Mouse (Mus musculus) forebrain, embryonic 14.5 days (tissue): Measurements from ENCODE around the gene Tbc1d9. TPM values are rescaled to one million over a fixed set of nuclear protein-coding genes. Genes with fewer than 3 reads are reported as not detected.
A peak's percentile ranks its signal among the peaks of the same experiment; 100 is the strongest.

Experiments
- ATAC-seq: fragments of 200-750 bp; cut with Nextera tagmentation; 2 replicates; pipeline ENCODE4 v1.8.0; 2017; ENCODE audit warnings: mild to moderate bottlenecking, moderate library complexity
- DNase-seq: peaks from one replicate; pipeline ENCODE4 v3.0.0-alpha.2; 2015; ENCODE audit warnings: low spot score
- H3K27ac ChIP-seq: fragments of 300-500 bp; sonication (generic); 2 replicates; pipeline ENCODE4 v1.5.1; 2014; ENCODE audit warnings: low read depth, mild to moderate bottlenecking, control low read depth, low read length, moderate library complexity
- H3K27me3 ChIP-seq: fragments of 300-500 bp; sonication (generic); replicated peaks from 2 replicates; pipeline ENCODE4 v1.6.1; 2014; ENCODE audit warnings: low read length, control low read depth, mixed read lengths; ENCODE audit not compliant: control insufficient read depth, insufficient read depth
- H3K36me3 ChIP-seq: fragments of 300-500 bp; sonication (generic); 2 replicates; pipeline ENCODE4 v1.6.1; 2014; ENCODE audit warnings: low read length, control low read depth; ENCODE audit not compliant: control insufficient read depth, insufficient read depth
- H3K4me1 ChIP-seq: fragments of 300-500 bp; sonication (generic); 2 replicates; pipeline ENCODE4 v1.6.1; 2014; ENCODE audit warnings: antibody characterized with exemption, low read length, control low read depth; ENCODE audit not compliant: control insufficient read depth, insufficient read depth
- H3K4me2 ChIP-seq: fragments of 300-500 bp; sonication (generic); 2 replicates; pipeline ENCODE4 v1.6.1; 2014; ENCODE audit warnings: mild to moderate bottlenecking, control low read depth, low read length
- H3K4me3 ChIP-seq: fragments of 300-500 bp; sonication (generic); 2 replicates; pipeline ENCODE4 v1.5.1; 2014; ENCODE audit warnings: low read depth, low read length, control low read depth
- H3K9ac ChIP-seq: fragments of 300-500 bp; sonication (generic); 2 replicates; pipeline ENCODE4 v1.6.1; 2014; ENCODE audit warnings: mild to moderate bottlenecking, low read length, control low read depth, moderate library complexity
- H3K9me3 ChIP-seq: fragments of 300-500 bp; sonication (generic); replicated peaks from 2 replicates; pipeline ENCODE4 v1.6.1; 2016; ENCODE audit warnings: low read length, control low read depth, mixed read lengths; ENCODE audit not compliant: control insufficient read depth
- WGBS: fragments of 180-500 bp; shearing (Covaris S2); extraction: QIAGEN DNeasy Blood & Tissue Kit; methylation state at CpG from one replicate; pipeline ENCODE4 v1.1.7; 2014; 5-methylcytosine and 5-hydroxymethylcytosine counted together
- polyA plus RNA-seq: library from polyadenylated mRNA; unstranded; fragments of >200 nt; fragmentation: Nextera tagmentation; extraction: Ambion mirVana; gene quantifications from 2 replicates; pipeline ENCODE4 v1.2.1, GENCODE M21; 2014

The Tbc1d9 gene
- polyA plus RNA-seq, result 16.6 and 18.8 TPM in 2 replicates

GRCm38 (mm10) chr8:83165235-83165930 lies at the start of gene Tbc1d9:
Gene Tbc1d9, plus strand, starts transcription at chr8:83165352.
- under 1% methylated on average over 63 of the region's 63 CpGs for WGBS
- no peaks in the 10 kb centered on the region for H3K27me3 ChIP-seq
- H3K9me3 ChIP-seq, result no peaks in the 10 kb centered on the region
- peak; percentile 81 for DNase-seq
- peak within 1 kb of the TSS; percentile 99 for H3K9ac ChIP-seq
- H3K4me3 ChIP-seq, result peak within 1 kb of the TSS; percentile 84
- peak; percentile 91 for ATAC-seq
- peak within 1 kb of the TSS; percentile 93 for H3K27ac ChIP-seq
- H3K4me1 ChIP-seq, result peaks cover 13% of the 10 kb centered on the region
- peak within 1 kb of the TSS; percentile 51 for H3K4me2 ChIP-seq
- H3K36me3 ChIP-seq, result no peaks in the 10 kb centered on the region

DNA sequence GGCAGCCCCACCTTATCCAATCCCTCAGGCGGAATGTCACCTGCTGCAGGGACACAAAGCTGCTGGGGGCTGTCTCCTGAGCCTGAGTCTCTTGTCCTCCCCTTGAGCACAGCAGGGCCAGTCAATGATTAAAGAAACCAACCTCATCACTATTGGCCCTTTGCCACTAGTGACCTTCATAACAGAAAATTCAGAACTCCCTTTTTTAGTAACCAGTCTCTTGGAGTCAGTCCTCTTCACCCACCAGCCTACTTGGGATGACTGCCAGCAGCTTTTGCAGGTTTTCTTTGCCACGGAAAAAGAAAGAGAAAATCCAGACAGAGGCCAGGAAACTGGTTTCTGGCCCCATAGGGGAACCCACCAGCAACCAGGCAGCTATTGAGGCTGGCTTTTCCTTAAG lies 30.1 kb upstream of the Tbc1d9 start:
- Histone ChIP-seq H3K4me2 (no peak overlapping the region), H3K4me1 (no peaks in the 10 kb centered on the region), H3K27ac (no peak overlapping the region), H3K36me3 (no peaks in the 10 kb centered on the region), H3K9me3 (no peaks in the 10 kb centered on the region), H3K27me3 (no peaks in the 10 kb centered on the region), H3K9ac (no peak overlapping the region), H3K4me3 (no peak overlapping the region)
- DNase-seq, result peak; percentile 4
- WGBS, result 36% methylated on average over 2 of the region's 2 CpGs
- ATAC-seq, result no peak

DNA sequence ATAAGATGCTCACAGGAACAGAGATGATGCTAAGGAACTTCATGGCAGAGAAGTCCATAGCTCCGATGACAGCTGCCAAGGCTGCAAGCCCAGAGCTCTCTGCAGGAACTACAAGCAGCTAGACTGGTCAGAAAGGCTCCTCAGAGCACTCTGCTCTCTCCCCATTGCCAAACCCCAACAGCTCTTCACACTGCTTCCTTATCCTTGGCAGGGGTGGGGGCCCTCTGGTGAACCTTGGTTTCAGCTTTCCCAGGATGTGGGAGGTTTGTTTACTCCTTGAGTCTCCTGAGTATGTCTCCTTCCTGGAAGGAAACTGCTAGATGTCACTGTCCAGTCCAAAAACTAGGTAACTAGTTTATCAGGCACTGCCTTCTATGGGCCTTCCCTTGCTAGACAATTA lies 25.1 kb upstream of the Tbc1d9 start:
- Histone ChIP-seq H3K36me3 (no peaks in the 10 kb centered on the region), H3K4me3 (no peak overlapping the region), H3K9me3 (no peaks in the 10 kb centered on the region), H3K9ac (no peak overlapping the region), H3K27me3 (no peaks in the 10 kb centered on the region), H3K4me2 (no peak overlapping the region), H3K4me1 (no peaks in the 10 kb centered on the region), H3K27ac (no peak overlapping the region)
- 82% methylated on average over 1 of the region's 1 CpGs for WGBS
- ATAC-seq (no peak), DNase-seq (no peak)

GRCm38 (mm10) chr8:83140701-83141111 lies 24.4 kb upstream of the Tbc1d9 start:
- Histone ChIP-seq H3K27ac (no peak overlapping the region), H3K36me3 (no peaks in the 10 kb centered on the region), H3K4me3 (no peak overlapping the region), H3K9ac (no peak overlapping the region), H3K27me3 (no peaks in the 10 kb centered on the region), H3K4me1 (no peaks in the 10 kb centered on the region), H3K4me2 (no peak overlapping the region), H3K9me3 (no peaks in the 10 kb centered on the region)
- ATAC-seq, result no peak
- no peak for DNase-seq
- WGBS, result 86% methylated on average over 3 of the region's 3 CpGs

DNA sequence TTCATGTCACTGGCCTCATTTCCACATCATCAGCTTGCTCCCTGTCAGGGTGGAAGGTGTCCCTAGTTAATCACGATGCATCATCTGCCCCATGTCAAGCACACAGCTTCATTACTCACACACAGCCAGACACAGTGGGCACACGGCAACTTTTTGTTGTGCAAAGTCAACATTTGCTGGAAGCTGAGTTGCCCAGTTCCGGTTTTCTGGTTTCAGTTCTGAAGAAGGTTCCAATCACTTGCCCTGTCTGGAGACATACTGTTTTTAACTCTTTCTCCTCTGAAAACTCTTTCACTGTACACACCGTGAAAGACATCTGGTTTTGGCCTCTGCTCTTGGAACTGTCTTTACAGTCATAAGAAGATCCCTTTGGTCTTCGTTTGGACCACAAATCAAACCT lies 23.8 kb upstream of the Tbc1d9 start:
- WGBS, result 89% methylated on average over 5 of the region's 5 CpGs
- no peaks in the 10 kb centered on the region for H3K36me3 ChIP-seq
- DNase-seq (no peak), ATAC-seq (no peak)
- no peak overlapping the region for H3K27ac ChIP-seq
- H3K9ac ChIP-seq, result no peak overlapping the region
- no peaks in the 10 kb centered on the region for H3K4me1 ChIP-seq
- H3K4me3 ChIP-seq, result no peak overlapping the region
- H3K27me3 ChIP-seq, result no peaks in the 10 kb centered on the region
- H3K9me3 ChIP-seq, result no peaks in the 10 kb centered on the region
- H3K4me2 ChIP-seq, result no peak overlapping the region

GRCm38 (mm10) chr8:83144601-83145000 lies 20.6 kb upstream of the Tbc1d9 start:
- no peaks in the 10 kb centered on the region for H3K36me3 ChIP-seq
- H3K4me1 ChIP-seq, result no peaks in the 10 kb centered on the region
- H3K9ac ChIP-seq, result no peak overlapping the region
- H3K27me3 ChIP-seq, result no peaks in the 10 kb centered on the region
- H3K27ac ChIP-seq, result no peak overlapping the region
- DNase-seq (no peak), ATAC-seq (no peak)
- H3K4me3 ChIP-seq, result no peak overlapping the region
- 79% methylated on average over 4 of the region's 4 CpGs for WGBS
- H3K9me3 ChIP-seq, result no peaks in the 10 kb centered on the region
- no peak overlapping the region for H3K4me2 ChIP-seq

DNA sequence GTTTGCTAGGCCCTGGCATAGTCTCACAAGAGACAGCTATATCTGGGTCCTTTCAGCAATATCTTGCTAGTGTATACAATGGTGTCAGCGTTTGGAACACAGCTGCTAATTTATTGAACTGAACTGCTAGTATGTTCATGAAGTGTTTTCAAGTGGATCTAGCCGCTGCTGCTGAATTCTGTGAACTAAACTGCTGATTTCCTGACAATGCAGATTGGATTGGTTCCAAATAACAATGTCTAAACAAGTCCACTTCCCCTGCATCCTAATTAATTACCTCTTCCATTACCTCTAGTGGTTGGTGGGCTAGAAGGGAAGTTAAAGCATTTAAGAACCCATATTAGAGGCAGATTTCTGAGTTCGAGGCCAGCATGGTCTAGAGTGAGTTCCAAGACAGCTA lies 19.7 kb upstream of the Tbc1d9 start:
- DNase-seq (peak; percentile 59), ATAC-seq (peak; percentile 67; the same call in 1 of the 2 replicates)
- Histone ChIP-seq H3K4me1 (no peaks in the 10 kb centered on the region), H3K27ac (no peak overlapping the region), H3K9ac (no peak overlapping the region), H3K9me3 (no peaks in the 10 kb centered on the region), H3K4me2 (no peak overlapping the region), H3K27me3 (no peaks in the 10 kb centered on the region), H3K4me3 (no peak overlapping the region), H3K36me3 (no peaks in the 10 kb centered on the region)
- 33% methylated on average over 3 of the region's 3 CpGs for WGBS

GRCm38 (mm10) chr8:83149124-83149523 lies 16.0 kb upstream of the Tbc1d9 start:
- H3K27ac ChIP-seq, result no peak overlapping the region
- DNase-seq, result no peak
- H3K9ac ChIP-seq, result no peak overlapping the region
- H3K4me2 ChIP-seq, result no peak overlapping the region
- WGBS, result 94% methylated on average over 6 of the region's 6 CpGs
- H3K27me3 ChIP-seq, result no peaks in the 10 kb centered on the region
- no peaks in the 10 kb centered on the region for H3K4me1 ChIP-seq
- no peaks in the 10 kb centered on the region for H3K36me3 ChIP-seq
- no peak overlapping the region for H3K4me3 ChIP-seq
- no peak for ATAC-seq
- no peaks in the 10 kb centered on the region for H3K9me3 ChIP-seq

DNA sequence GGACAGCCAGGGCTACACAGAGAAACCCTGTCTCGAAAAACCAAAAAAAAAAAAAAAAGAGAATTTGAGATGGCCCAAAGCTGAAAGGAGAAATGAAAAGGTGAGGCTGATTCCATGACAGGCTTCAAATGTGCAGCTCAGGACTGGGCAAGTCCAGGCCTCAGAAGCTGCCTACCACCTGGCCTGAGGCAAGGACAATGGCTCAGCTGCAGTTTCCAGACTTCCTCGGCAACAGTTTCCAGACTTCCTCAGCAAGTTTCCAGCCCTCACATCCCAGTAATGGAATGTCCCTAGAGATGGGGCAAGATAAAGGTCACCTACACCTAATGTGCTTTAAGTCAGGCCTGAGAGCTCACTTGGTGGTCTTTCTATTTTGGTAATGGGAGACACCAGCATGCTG lies 13.1 kb upstream of the Tbc1d9 start:
- no peaks in the 10 kb centered on the region for H3K36me3 ChIP-seq
- H3K27ac ChIP-seq, result no peak overlapping the region
- ATAC-seq (no peak), DNase-seq (no peak)
- no peak overlapping the region for H3K4me2 ChIP-seq
- H3K27me3 ChIP-seq, result no peaks in the 10 kb centered on the region
- H3K4me1 ChIP-seq, result no peaks in the 10 kb centered on the region
- H3K9me3 ChIP-seq, result no peaks in the 10 kb centered on the region
- H3K9ac ChIP-seq, result no peak overlapping the region
- WGBS, result 81% methylated on average over 2 of the region's 2 CpGs
- no peak overlapping the region for H3K4me3 ChIP-seq
